Mouse (Mus musculus) cortical plate, adult 2 months (tissue): ENCODE measurements around the gene Cct8.

Experiments used
- CTCF ChIP-seq: fragments of 200-500 bp; IDR thresholded peaks from 2 replicates; pipeline ENCODE4 v1.5.1; 2011; ENCODE audit warnings: mild to moderate bottlenecking, control low read depth, low read length; ENCODE audit not compliant: insufficient read depth; ENCODE audit errors: extremely low read depth
- POLR2A ChIP-seq: fragments of 200-500 bp; IDR thresholded peaks from 2 replicates; pipeline ENCODE4 v1.6.1; 2011; ENCODE audit warnings: mild to moderate bottlenecking, low read length, control low read depth; ENCODE audit not compliant: insufficient read depth; ENCODE audit errors: extremely low read depth

GRCm38 (mm10) chr16:87527553-87528249, 32.0 kb upstream of the Cct8 start:
- no peak for TF ChIP-seq CTCF
- no peak for TF ChIP-seq POLR2A
